Mouse (Mus musculus): ENCODE measurements around the gene Dnajc4. TPM values are rescaled to one million over a fixed set of nuclear protein-coding genes. Genes with fewer than 3 reads are reported as not detected.

Gene Dnajc4
- 15.2 and 25.4 TPM in 2 replicates for polyA plus RNA-seq (2012; ENCODE audit: low replicate concordance)

DNA sequence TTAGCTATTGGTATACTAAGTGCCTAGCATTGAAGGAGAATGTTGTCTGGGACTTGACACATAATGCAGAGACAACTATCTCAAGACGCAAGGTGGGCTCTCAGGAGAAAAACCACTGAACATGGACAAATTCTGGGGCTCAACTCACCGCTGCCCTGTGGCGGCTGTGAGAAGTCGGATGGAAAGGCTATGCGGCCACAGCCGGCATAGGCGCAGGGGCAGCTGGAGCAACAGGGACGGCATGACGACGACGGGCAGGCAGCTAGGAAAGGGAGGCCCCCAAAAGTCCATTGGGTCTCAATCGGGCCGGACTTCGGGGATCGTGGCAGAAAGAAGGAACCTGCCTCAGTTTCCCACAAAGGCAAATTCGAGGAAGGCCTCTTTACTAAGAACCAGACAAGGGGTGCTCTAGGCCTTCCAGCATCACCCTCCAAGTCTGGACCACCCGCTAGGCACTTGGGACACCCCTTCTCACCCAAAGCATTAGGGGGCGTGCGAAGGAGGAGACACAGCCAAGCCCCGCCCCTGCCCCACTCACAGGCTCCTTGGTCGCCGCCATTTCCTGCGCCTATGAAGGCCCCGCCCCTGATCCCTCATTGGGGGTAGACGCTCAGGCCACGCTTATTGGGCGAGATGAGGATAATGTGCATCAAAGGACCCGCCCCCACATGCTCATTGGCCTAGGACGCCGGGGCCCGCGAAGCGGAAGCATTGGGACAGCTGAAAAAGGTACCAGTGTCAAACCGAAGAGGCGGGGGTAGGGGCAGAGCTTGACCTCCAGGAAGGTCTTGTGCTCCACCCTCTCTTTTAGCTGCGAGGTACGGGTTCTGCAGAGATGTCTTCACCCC, at the start of gene Dnajc4:
Gene Dnajc4, minus strand, starts transcription at position 562 of the 848 bp plus-strand sequence.

DNA sequence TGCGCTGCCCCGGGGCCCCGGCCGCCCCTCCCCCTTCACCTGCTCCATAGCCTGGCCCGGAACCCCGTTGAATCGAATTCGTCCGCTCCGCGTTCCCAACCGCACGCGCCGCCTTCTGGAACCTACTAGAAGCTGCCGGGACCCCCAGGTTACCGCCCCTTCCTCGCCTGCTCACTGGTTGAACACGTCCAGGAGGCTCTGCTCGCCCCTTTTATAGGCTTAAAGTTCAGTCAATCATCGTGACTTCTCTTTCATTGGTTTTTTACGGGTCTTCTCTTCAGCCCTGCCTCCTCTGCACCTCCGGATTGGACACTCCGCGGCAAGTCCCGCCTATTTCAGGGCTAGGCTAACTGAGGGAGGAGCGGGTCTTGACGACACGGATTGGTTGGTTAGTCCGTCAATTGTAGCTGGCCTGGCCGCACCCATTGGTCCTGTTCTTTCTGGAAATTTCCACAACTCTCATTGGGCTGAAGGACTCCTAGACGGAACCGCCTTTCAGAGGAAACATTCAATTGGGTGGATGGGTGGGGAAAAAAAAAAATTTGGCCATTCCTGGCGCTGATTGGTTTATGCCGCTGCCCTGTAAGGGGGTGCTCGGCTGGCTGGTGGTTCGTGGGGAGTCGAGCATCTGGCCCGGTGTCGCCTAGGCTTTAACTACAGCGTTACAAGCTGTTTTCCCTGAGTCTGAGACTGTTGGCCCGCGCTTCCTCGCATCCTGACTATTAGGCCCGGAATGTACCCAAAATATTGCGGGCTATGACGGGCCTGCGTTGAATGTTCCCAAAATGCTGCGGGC, 47.7 kb upstream of the Dnajc4 start, which contains the start of gene Stip1:
Gene Stip1, minus strand, starts transcription at position 127 of the 796 bp plus-strand sequence.

DNA sequence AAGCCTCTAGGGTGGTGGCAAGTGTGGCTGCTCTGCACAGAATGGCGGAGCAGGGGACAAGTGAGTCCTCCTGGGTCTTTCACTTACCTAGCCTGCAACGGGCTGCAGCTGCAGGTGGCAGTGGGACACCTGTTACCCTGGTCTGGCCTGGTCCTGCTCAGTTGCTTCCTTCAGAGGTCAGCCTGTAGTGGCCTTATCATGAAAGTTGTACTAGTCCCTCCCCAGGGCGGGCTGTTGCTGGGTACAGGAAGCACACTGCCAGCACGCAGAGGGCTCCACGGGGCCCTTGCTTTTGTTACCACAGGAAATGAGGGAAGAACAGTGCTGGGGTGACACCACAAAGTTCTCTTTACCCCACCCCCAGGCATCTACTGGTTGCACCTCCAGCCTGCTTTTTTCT, 26.8 kb upstream of the Dnajc4 start, which contains the start of gene Fermt3:
Gene Fermt3, minus strand, starts transcription at position 279 of the 400 bp plus-strand sequence.

DNA sequence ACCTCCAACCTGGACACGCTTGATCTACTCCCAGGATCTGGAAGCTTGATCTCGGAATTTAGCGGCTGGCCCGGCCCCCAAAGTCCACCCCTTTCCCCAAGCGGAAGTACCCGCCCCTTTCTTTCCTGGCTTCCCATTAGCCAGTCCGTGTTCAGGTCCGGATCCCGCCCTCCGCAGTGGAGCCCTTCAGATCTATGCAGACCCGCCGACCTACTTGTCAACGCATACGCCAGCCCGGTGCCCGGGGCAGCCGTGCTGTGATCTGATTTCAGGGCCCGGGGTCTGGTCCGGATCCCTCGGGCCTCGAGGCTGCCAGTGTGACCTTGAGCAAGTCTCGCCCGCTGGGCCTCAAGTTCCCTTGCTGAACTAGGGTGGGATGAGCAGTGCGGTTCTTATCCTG, 3.6 kb upstream of the Dnajc4 start, which contains the start of the genes Nudt22 and Trpt1:
Gene Nudt22, minus strand, starts transcription at position 112 of the 400 bp plus-strand sequence.
Gene Trpt1, plus strand, starts transcription at position 126 of the 400 bp plus-strand sequence.

DNA sequence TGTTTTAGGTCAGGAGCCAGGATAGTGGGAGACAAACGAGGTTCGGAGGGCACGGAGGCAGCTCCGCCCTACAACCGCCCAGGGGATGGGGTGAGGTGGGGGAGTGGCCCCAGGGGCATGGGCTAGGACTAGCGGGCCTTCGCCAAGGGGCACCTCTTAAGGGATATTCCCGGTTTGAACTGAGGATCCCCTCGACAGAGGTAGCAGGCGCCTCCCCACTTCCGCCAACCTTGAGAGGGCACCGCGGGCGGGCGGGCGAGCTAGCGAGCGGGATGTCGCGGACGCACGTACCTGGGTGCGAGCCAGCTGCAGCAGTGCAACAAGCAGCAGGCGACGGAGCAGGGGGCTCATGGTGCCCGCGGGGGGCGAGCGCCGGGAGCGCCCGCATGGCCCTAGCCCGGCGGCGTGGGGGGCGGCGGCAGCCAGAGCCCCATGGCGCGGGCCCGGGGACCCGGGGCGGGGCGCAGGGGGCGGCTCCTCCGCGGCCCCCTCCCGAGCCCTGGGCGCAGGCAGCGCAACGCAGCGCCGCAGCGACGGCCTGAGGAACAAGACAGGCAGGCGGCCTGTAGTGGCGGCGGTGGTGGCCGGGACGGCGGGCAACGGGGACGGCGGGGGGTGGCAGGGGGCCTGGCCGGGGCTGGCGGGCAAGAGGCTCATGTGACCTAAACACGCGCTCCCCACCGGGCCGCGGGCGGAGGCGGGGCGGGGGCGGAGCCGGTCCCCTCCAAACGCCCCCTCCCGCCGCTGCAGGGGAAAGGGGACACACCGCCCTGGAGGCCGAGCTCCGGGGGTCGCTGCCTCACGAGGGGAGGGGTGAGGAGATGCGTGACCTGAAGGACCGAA, 5.1 kb downstream of the Dnajc4 start, which contains the start of gene Vegfb:
Gene Vegfb, minus strand, starts transcription at position 591 of the 843 bp plus-strand sequence.

DNA sequence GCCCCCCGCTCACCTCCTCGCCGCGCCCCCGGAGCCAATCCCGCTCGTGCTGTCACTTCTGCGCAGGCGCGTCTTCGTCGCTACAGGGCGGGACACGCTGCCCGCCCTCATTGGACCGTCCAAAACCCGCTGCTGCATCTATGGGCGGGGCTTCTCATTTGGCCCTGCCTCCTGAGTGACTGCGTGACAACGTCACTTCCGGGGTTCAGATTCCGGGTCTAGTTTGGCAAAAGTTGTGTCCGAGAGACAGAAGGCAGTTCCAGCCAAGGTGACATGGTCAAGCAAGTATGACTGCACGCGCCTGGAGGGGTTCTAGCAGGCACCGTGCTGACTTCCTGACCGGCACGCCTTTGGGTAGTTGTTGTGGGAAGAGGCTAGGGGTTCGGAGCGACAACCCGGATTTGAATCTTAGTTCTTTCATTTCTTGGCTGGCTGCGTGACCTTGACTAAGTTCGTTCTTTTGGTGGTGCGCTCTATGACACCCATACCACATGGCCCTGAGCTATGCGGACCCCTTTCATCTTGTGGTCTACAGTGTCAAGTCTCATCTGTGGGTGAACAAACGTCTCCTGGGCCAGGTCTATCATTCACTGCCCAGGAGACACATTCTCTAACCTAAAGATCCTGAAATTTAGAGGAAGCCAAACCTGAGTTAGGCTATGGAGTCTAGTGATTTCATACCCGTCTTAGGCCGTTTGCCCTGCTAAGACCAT, 11.8 kb downstream of the Dnajc4 start, which contains the start of gene Fkbp2:
Gene Fkbp2, minus strand, starts transcription at position 121 of the 713 bp plus-strand sequence.

DNA sequence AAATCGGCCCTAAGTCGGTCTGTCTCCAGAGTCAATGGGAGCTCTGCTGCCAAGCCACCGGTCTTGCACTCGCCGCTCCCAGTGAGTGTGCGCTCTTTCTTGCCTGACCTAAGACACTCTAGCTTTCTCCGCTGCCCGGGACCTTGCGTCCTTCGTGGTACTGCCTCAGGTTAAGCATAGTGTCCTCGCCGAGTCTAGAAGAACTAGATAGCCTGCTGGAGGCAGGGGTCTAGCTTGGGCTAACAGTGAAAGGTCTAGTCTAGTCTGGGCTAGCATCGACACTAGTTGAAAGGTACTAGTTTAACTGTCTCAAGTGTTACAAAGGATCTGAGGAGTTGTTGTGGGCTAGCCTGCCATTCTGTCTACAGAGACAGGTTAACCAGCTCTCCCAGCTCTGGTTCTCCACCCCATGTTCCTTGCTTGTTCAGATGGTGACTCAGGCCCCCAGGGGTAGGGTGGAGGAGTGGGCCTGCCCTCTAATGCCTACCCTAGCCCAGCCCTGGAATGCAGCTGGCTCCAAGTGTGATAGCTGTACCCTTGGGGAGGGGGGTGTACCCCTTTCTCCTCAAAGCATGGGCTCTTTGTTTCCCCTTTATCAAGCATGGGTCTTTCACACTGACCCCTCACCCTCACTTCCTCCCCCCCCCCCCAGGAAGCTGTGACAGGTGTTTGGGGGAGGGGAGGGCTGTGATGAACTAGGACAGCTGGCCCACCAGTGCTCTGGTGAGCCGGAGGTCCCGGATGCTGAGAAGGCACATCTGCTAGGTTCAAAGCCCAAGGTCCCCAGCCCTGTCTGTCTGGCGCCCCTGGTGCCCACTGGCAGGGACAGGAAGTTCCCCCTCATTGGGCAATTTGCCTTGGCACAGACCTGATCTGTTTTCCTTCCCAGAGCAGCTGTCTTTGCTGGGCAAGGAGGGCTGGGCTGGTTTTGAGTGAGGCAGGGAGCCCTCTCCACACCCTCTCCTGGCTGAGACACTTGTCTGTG, 16.5 kb downstream of the Dnajc4 start, which contains the start of gene Plcb3:
Gene Plcb3, minus strand, starts transcription at position 934 of the 985 bp plus-strand sequence.

DNA sequence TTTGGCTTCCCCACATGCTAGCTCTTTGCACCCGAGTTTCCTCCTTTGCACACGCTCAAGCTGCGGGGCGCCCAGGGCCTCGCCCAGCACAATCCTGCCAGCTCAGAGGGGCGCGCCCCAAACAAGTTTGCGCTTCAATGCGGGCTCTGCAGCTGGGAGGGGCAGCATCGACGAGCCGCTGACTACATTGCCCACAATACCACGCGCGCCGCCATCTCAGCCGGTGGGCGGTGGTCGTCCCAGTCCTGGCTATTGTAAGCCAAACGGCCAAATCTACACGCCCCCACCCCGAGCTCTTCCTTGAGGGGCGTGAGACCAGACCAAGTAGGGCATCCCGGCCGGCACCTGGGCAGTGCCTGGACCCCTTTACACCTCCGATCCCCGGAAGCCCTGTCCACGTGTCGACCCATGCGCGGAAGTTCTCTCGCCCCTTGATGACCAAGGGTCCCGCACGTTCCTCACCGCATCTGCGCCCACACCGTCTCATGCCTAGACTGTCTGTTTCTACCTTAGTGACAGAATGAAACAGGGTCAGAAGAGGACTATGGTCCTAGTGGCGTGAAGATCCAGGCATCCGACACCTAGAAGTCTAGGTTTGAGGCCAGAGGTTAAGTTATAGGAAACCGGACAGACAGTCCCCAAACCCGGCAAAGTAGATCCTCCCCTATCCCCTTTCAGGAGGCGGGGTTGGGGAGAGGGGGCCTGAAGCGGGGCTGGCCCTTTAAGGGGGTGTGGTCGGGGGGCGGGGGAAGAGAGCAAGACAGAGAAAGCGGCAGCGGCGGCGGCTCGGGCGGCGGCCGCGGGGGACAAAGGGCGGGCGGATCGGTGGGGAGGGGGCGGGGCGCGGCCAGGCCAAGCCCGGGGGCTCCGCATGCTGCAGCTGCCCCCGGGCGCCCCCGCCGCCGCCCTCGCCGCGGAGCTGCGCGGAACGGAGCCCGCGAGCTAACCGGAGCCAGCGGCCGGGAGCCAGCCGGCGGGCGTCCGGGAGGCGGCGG, 17.9 kb downstream of the Dnajc4 start, which contains the start of gene Ppp1r14b:
Gene Ppp1r14b, plus strand, starts transcription at position 758 of the 995 bp plus-strand sequence.

DNA sequence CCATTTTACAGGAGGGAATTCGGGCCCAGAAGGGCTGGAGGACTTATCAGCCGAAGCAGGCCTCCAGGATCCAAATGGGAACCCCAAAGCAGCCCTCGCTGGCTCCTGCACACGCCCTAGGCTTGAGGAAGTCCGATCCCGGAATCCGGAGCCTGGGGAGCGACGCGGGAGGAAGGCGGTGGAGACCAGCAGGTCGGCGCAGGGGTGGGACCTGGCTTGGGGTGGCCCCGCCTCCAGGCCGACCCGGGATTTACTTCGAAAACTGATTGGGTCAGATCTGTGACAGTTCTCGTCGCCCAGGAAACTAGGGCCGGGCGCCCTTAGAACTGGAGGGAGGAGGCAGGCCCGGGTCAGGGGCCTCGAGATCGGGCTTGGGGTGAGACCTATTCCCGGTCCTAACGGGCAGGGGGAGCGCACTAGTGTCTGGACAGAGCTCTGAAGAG, 50.1 kb downstream of the Dnajc4 start, which contains the start of gene Gpr137:
Gene Gpr137, minus strand, starts transcription at position 232 of the 443 bp plus-strand sequence.

DNA sequence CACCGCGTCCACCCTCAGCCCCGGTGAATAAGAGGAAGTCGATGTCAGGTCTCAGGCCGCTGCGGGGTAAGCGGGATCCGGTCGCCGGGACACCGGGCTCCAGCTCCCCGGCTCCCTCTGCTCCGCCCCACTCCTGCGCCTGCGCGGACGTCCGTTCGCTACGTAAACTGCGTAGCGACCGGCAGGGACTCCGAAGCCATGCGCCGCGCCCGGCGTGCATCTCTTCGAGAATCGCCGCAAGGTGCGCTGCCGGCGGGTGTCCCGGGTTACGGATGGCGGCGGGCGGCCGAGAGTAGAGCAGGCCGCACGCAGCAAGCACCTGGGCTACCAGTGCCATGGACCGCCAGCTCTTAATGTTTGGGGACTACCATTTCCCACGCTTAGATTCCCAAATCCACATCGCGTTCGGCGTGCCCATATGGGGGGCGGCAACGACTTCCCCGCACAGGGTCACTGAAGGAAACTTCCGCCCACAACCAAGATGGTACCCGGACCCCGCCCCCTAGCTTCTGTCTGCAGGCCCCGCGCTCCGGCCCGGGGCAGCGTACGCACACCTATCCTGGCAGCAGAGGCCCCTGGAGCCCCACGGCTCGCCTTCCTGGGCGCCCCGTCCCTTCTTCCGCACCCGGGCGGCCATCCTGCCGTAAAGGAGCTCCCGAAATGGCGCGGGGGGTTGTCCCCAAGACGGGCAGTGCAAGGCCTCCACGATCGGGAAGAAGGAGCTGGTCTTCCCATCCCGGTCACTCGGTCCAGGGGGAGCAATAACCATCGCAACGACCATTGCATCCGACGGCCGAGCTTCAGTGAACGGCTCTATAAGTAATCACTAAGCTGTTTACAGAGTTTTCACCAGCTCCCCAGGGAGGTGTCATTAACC, 50.8 kb downstream of the Dnajc4 start, which contains the start of gene Bad:
Gene Bad, plus strand, starts transcription at position 490 of the 877 bp plus-strand sequence.

Other genes with a start within 250 kb of the Dnajc4 start
- 41.3 and 41.4 TPM in 2 replicates for gene Rps6ka4, start 151.9 kb downstream of the Dnajc4 start, polyA plus RNA-seq (2012; ENCODE audit: low replicate concordance)
- 8.8 and 20.9 TPM in 2 replicates for gene Ccdc88b, start 134.4 kb downstream of the Dnajc4 start, polyA plus RNA-seq (2012; ENCODE audit: low replicate concordance)
- gene Trmt112, start 82.9 kb downstream of the Dnajc4 start, polyA plus RNA-seq (2012; ENCODE audit: low replicate concordance), result 80.0 and 128 TPM in 2 replicates
- gene Prdx5, start 82.5 kb downstream of the Dnajc4 start, polyA plus RNA-seq (2012; ENCODE audit: low replicate concordance), result 88.9 and 116 TPM in 2 replicates
- gene Esrra, start 70.8 kb downstream of the Dnajc4 start, polyA plus RNA-seq (2012; ENCODE audit: low replicate concordance), result 67.0 and 113 TPM in 2 replicates
- gene Catsperz, start 67.2 kb downstream of the Dnajc4 start, polyA plus RNA-seq (2012; ENCODE audit: low replicate concordance), result 0.41 TPM in 1 of 2 replicates, not detected in the other
- gene Kcnk4, start 58.1 kb downstream of the Dnajc4 start, polyA plus RNA-seq (2012; ENCODE audit: low replicate concordance), result not detected in 2 replicates
- 89.7 and 101 TPM in 2 replicates for gene Bad, start 50.7 kb downstream of the Dnajc4 start, polyA plus RNA-seq (2012; ENCODE audit: low replicate concordance)
- 65.6 and 67.0 TPM in 2 replicates for gene Gpr137, start 50.1 kb downstream of the Dnajc4 start, polyA plus RNA-seq (2012; ENCODE audit: low replicate concordance)
- 452 and 665 TPM in 2 replicates for gene Ppp1r14b, start 17.6 kb downstream of the Dnajc4 start, polyA plus RNA-seq (2012; ENCODE audit: low replicate concordance)
- 22.0 and 26.6 TPM in 2 replicates for gene Plcb3, start 16.1 kb downstream of the Dnajc4 start, polyA plus RNA-seq (2012; ENCODE audit: low replicate concordance)
- 128 and 745 TPM in 2 replicates for gene Fkbp2, start 12.1 kb downstream of the Dnajc4 start, polyA plus RNA-seq (2012; ENCODE audit: low replicate concordance)
- gene Vegfb, start 4.9 kb downstream of the Dnajc4 start, polyA plus RNA-seq (2012; ENCODE audit: low replicate concordance), result 68.2 and 125 TPM in 2 replicates
- 14.4 and 26.7 TPM in 2 replicates for gene Nudt22, start 3.5 kb upstream of the Dnajc4 start, polyA plus RNA-seq (2012; ENCODE audit: low replicate concordance)
- 0.27 and 2.1 TPM in 2 replicates for gene Trpt1, start 3.6 kb upstream of the Dnajc4 start, polyA plus RNA-seq (2012; ENCODE audit: low replicate concordance)
- 599 and 891 TPM in 2 replicates for gene Fermt3, start 26.9 kb upstream of the Dnajc4 start, polyA plus RNA-seq (2012; ENCODE audit: low replicate concordance)
- gene Stip1, start 47.4 kb upstream of the Dnajc4 start, polyA plus RNA-seq (2012; ENCODE audit: low replicate concordance), result 38.3 and 182 TPM in 2 replicates
- gene Macrod1, start 64.2 kb upstream of the Dnajc4 start, polyA plus RNA-seq (2012; ENCODE audit: low replicate concordance), result 7.0 and 13.3 TPM in 2 replicates
- gene Flrt1, start 113.2 kb upstream of the Dnajc4 start, polyA plus RNA-seq (2012; ENCODE audit: low replicate concordance), result 0.06 TPM in 1 of 2 replicates, not detected in the other
- gene Otub1, start 213.7 kb upstream of the Dnajc4 start, polyA plus RNA-seq (2012; ENCODE audit: low replicate concordance), result 123 and 146 TPM in 2 replicates
- gene Cox8a, start 225.0 kb upstream of the Dnajc4 start, polyA plus RNA-seq (2012; ENCODE audit: low replicate concordance), result 212 and 399 TPM in 2 replicates
- gene Naa40, start 248.6 kb upstream of the Dnajc4 start, polyA plus RNA-seq (2012; ENCODE audit: low replicate concordance), result 47.2 and 78.6 TPM in 2 replicates

All from leukemia stem cell, adult 10-12 weeks (primary cell).